Mouse (Mus musculus) kidney, postnatal 0 days (tissue): ENCODE data around the gene Sv2a. TPM values are rescaled to one million over a fixed set of nuclear protein-coding genes. Genes with fewer than 3 reads are reported as not detected.

Source experiments
- ATAC-seq: fragments of 200-750 bp; cut with Nextera tagmentation; replicated peaks from 2 replicates; pipeline ENCODE4 v1.8.0; 2017; ENCODE audit warnings: low read depth, moderate number of reproducible peaks, moderate TSS enrichment, moderate library complexity; ENCODE audit not compliant: low FRiP score
- DNase-seq: peaks from one replicate; pipeline ENCODE4 v3.0.0-alpha.2; 2016; ENCODE audit warnings: low spot score
- H3K27ac ChIP-seq: fragments of 300-500 bp; sonication (generic); 2 replicates; pipeline ENCODE4 v1.5.1; 2014; ENCODE audit warnings: mild to moderate bottlenecking
- H3K27me3 ChIP-seq: fragments of 300-500 bp; sonication (generic); 2 replicates; pipeline ENCODE4 v1.6.1; 2014; ENCODE audit warnings: low read length, mixed read lengths; ENCODE audit not compliant: insufficient read depth
- H3K36me3 ChIP-seq: fragments of 300-500 bp; sonication (generic); 2 replicates; pipeline ENCODE4 v1.6.1; 2014; ENCODE audit warnings: low read length, mixed read lengths; ENCODE audit not compliant: insufficient read depth
- H3K4me1 ChIP-seq: fragments of 300-500 bp; sonication (generic); replicated peaks from 2 replicates; pipeline ENCODE4 v1.6.1; 2014; ENCODE audit warnings: antibody characterized with exemption, low read length, mixed read lengths; ENCODE audit not compliant: insufficient read depth
- H3K4me2 ChIP-seq: fragments of 300-500 bp; sonication (generic); 2 replicates; pipeline ENCODE4 v1.6.1; 2014; ENCODE audit warnings: mild to moderate bottlenecking, low read length, moderate library complexity, mixed read lengths
- H3K4me3 ChIP-seq: fragments of 300-500 bp; sonication (generic); replicated peaks from 2 replicates; pipeline ENCODE4 v1.5.1; 2014; ENCODE audit warnings: low read depth, low read length
- H3K9ac ChIP-seq: fragments of 300-500 bp; sonication (generic); 2 replicates; pipeline ENCODE4 v1.6.1; 2014; ENCODE audit warnings: low read depth, low read length
- H3K9me3 ChIP-seq: fragments of 300-500 bp; sonication (generic); replicated peaks from 2 replicates; pipeline ENCODE4 v1.6.1; 2016; ENCODE audit warnings: low read length, inconsistent platforms, mixed read lengths
- CTCF ChIP-seq: IDR thresholded peaks from 2 replicates; pipeline ENCODE4 v1.5.1; 2016; ENCODE audit warnings: antibody characterized with exemption, low read depth, mild to moderate bottlenecking, moderate library complexity
- WGBS: fragments of 180-500 bp; shearing (Covaris S2); extraction: QIAGEN DNeasy Blood & Tissue Kit; methylation state at CpG from one replicate; pipeline ENCODE4 v1.1.7; 2014; 5-methylcytosine and 5-hydroxymethylcytosine counted together
- polyA plus RNA-seq: library from polyadenylated mRNA; unstranded; fragments of >200 nt; fragmentation: Nextera tagmentation; extraction: Ambion mirVana; gene quantifications from 2 replicates; pipeline ENCODE4 v1.2.1, GENCODE M21; 2015

Sv2a gene
- polyA plus RNA-seq = 9.4 and 12.2 TPM in 2 replicates

DNA sequence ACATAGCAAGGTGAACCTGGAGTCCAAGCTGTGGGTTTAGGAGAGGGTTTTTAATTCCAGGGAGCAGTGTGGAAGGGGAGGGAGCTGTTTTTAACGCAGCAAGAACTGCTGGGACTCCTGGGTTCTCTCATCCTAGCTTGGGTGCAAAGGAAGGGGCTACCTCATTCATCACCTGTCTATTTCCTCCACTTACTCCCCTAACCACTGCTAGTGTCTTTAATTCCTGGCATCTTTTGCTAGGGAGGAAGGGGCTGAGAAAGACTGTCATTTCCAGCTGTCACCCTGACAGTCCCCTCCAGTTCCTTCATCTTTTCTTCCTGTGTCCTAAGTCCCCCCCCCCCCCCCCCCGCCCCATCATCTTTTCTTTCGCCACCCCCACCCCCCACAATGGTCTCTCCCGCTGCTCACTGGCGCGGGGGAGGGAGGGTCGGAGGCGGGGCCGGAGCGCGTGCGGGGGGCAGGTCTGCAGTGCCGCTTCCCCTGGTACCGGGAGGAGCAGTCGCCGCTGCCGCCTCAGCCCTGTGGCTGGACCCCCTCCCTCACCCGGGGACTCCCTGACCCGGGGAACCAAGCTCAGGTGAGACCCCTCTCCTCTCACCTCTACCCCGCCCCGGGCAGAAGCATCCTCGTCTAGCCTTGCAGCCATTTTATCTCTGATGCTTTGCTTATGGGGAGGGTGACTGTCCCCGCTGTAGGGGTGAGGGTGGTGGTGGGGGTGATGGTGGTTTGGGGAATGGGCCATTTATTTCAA, at the start of gene Sv2a:
Gene Sv2a (plus strand): TSS at position 425 of the 751 bp plus-strand sequence.
- Histone ChIP-seq H3K9me3 (no peaks in the 10 kb centered on the region), H3K9ac (peak within 1 kb of the TSS; percentile 65), H3K27me3 (no peaks in the 10 kb centered on the region), H3K4me1 (peaks cover 15% of the 10 kb centered on the region; the same call in 1 of the 2 replicates), H3K27ac (peak within 1 kb of the TSS; percentile 15; the same call in 1 of the 2 replicates), H3K4me2 (peak within 1 kb of the TSS; percentile 82), H3K4me3 (peak within 1 kb of the TSS; percentile 56), H3K36me3 (peaks cover 20% of the 10 kb centered on the region)
- ATAC-seq (peak; percentile 57), DNase-seq (peak; percentile 59)
- WGBS = 2% methylated on average over 18 of the region's 23 CpGs
- TF ChIP-seq CTCF = no peak

DNA sequence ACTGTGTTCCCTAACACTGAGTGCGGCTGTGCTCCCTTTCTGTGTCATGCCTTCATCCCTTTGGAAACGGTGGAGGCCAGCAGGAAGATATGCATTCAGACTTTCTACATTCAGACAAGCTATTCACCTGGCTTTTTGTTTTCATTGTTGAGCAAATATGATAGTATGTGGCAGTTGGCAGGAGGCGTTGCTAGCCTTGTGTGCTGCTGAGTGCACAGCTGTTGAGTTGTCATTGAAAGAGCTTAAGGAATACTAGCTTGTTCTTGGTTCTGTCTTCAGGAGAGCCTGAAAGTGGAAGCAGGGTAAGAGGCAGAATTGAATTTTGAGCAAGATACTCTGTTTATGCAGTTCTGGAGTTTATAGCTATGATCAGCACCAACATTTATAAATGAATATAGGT, 48.5 kb upstream of the Sv2a start:
- 91% methylated on average over 3 of the region's 3 CpGs for WGBS
- no peak for ATAC-seq
- DNase-seq = no peak

DNA sequence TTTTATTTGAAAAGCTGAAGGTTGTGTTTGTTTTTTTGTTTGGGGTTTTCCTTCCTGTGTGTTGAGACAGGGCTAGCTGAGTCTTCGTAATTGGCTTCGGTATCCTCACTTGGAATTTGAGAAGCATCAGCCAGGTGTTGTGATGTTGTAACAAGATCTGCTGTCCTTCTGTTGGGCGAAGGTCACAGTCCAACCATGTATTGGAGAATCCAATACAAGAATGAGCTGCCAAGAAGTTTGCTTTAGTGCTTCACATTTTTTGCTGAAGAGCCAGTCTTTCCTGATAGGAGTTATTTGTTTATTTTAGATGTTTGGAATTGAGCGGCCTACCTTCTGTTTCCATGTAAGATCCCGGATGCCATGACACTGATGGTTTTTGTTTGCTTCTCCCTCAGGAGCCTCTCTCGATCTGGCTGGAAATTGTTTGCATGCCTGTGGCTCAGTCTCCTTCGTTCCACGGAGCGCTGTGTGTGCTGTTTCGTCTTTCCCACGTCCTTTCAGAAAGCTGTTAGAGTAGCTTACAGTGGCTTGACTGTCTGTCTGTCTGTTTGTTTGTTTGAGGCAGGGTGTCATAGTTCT, 47.5 kb upstream of the Sv2a start:
- DNase-seq = peak; percentile 14
- no peak for ATAC-seq
- no peak for TF ChIP-seq CTCF
- Histone ChIP-seq H3K9ac (no peak overlapping the region), H3K4me3 (no peak overlapping the region), H3K27ac (no peak overlapping the region), H3K9me3 (no peaks in the 10 kb centered on the region), H3K4me1 (no peaks in the 10 kb centered on the region), H3K27me3 (no peaks in the 10 kb centered on the region), H3K36me3 (no peaks in the 10 kb centered on the region), H3K4me2 (no peak overlapping the region)
- 57% methylated on average over 11 of the region's 11 CpGs for WGBS

More for the DNA sequence above, 48.5 kb upstream of the Sv2a start:
- no peaks in the 10 kb centered on the region for H3K27me3 ChIP-seq
- H3K27ac ChIP-seq = no peak overlapping the region
- no peaks in the 10 kb centered on the region for H3K4me1 ChIP-seq
- no peak overlapping the region for H3K9ac ChIP-seq
- no peak overlapping the region for H3K4me2 ChIP-seq
- H3K9me3 ChIP-seq = no peaks in the 10 kb centered on the region
- no peaks in the 10 kb centered on the region for H3K36me3 ChIP-seq
- no peak overlapping the region for H3K4me3 ChIP-seq
- TF ChIP-seq CTCF = no peak

DNA sequence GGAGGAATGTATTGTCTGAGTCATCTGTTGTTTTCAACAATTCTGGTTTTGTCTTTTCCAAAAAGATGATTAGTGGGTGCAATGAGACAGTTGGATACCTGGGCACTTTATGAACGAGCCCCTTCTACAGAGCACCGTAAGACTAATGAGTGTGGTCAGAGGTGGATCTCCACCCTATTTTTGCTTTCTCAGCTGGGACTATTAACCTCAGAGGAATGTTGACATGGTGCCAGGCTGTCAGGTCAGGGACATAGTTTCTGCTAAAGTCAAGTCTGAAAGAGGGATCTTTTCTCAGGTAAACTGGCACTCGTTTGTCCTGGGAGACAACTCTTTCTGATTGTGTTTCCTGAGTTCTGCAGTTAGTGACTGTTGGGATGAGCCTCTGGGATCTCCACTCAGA, 45.9 kb upstream of the Sv2a start:
- Histone ChIP-seq H3K4me1 (no peaks in the 10 kb centered on the region), H3K36me3 (no peaks in the 10 kb centered on the region), H3K9ac (no peak overlapping the region), H3K27ac (no peak overlapping the region), H3K4me3 (no peak overlapping the region), H3K4me2 (no peak overlapping the region), H3K27me3 (no peaks in the 10 kb centered on the region), H3K9me3 (no peaks in the 10 kb centered on the region)
- TF ChIP-seq CTCF = no peak
- DNase-seq = no peak
- ATAC-seq = no peak
- WGBS = 48% methylated on average over 3 of the region's 3 CpGs

DNA sequence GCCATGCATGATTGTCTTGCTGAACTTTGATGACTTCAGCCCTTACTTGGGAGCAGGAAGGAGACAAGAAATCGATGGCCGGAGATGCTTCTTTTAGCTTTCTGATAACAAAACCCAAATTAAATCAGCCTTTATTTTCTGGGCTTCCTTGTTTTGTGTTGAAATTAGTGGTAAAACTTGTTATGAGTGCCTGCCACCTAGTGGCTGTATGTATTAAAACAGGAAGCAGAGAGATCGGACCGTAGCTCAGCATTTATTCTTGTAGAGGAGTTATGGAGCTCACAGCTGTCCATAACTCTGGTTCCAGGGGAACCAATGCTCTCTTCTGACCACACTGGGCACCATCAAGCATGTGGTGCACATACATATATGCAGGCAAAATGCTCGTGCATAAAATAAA, 33.0 kb upstream of the Sv2a start:
- Histone ChIP-seq H3K4me1 (no peaks in the 10 kb centered on the region), H3K27me3 (no peaks in the 10 kb centered on the region), H3K4me3 (no peak overlapping the region), H3K9me3 (no peaks in the 10 kb centered on the region), H3K9ac (no peak overlapping the region), H3K27ac (no peak overlapping the region), H3K36me3 (peaks cover 27% of the 10 kb centered on the region), H3K4me2 (no peak overlapping the region)
- no peak for ATAC-seq
- TF ChIP-seq CTCF = peak; percentile 90
- peak; percentile 91 for DNase-seq
- WGBS = 16% methylated on average over 5 of the region's 5 CpGs

DNA sequence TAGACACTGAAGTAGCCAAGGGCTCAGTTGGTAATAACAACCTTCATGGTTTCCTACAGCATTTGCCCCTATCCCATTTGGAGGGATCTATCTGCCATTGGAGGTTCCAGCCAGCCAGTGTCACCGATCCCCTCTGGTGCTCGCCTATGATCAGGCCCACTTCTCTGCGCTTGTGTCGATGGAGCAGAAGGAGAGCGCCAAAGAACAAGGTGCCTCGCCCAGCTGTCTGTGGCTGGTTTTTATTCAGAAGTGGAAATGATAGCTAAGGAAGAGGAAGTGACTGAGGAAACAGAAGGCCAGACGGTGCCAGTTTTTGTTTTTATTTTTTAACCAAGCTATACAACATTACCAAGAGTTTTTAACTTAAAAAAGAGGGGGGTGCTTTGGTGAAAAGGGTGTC, 29.1 kb upstream of the Sv2a start:
- no peak overlapping the region for H3K9ac ChIP-seq
- H3K4me1 ChIP-seq = no peaks in the 10 kb centered on the region
- H3K4me3 ChIP-seq = no peak overlapping the region
- TF ChIP-seq CTCF = no peak
- H3K36me3 ChIP-seq = peaks cover 42% of the 10 kb centered on the region
- no peaks in the 10 kb centered on the region for H3K9me3 ChIP-seq
- H3K27ac ChIP-seq = no peak overlapping the region
- DNase-seq (no peak), ATAC-seq (no peak)
- no peaks in the 10 kb centered on the region for H3K27me3 ChIP-seq
- whole genome bisulfite sequencing = 80% methylated on average over 7 of the region's 7 CpGs
- no peak overlapping the region for H3K4me2 ChIP-seq
